Mouse (Mus musculus): ENCODE measurements at regions not wholly inside any gene's neighbourhood (a gene's known extent, or its start where the extent isn't known, plus 50 kb on each side); places are given as distances from the start of the nearest gene placed in this dataset.

Small RNAs in the stretch of these regions (microRNA-seq; reads per million reads assigned to microRNA genes)
- 0 reads per million in 2 experiments for gene Mir6350

All from layer of hippocampus, adult 8-10 months (tissue).